Mouse (Mus musculus) liver, embryonic 18 days (tissue): ENCODE data around the gene Olfr912. TPM values are rescaled to one million over a fixed set of nuclear protein-coding genes. Genes with fewer than 3 reads are reported as not detected.

ENCODE experiments used
- polyA plus RNA-seq: library from polyadenylated mRNA; depleted of rRNA; stranded (reverse); fragments of >200 nt; gene quantifications from 2 replicates; pipeline ENCODE4 v1.2.3, GENCODE M21; 2012; rRNA removed

The Olfr912 gene
- not detected in 2 replicates for polyA plus RNA-seq

DNA sequence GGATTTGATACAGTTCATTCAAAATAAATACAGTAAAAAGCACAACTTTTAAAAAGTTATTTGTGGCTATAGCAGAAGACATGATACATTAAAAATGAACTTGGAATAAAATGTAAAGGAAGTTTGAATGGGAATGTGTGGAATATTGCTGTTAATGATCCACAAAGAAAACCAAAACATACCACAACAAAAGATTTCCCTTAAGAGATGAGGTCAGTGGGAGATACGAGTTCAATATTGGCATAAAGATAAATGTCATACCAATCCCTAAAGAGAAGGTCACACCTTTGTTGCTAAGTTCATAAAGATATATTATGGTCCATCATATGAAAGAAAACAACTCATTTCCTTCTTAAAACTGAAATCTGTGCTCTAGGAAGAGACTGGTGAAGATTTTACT lies at the start of gene Olfr912:
TSS of gene Olfr912 (plus strand) at position 301 of the 400 bp plus-strand sequence.

GRCm38 (mm10) chr9:38537549-38537948 lies 42.4 kb upstream of the Olfr912 start, which contains the start of gene Olfr910:
Olfr910 (plus strand) TSS chr9:38537849.

DNA sequence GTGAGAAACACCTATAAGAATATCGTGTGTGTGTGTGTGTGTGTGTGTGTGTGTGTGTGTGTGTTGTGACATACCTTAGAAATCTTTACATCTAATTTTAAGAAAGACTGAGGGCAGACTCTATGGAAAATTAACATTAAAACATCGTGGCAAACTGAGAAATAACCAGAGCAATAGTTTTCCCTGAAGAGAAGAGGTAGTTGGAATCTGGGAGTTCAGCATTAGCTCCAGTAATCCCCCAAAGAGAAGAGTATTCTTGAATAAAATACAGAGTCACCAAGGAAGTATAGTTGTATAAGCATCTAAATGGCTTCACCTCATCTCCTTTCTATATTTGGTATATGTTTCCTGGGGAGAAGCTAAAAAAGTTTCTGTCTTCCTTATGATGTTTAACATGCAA lies 12.5 kb downstream of the Olfr912 start, which contains the start of gene Olfr913:
TSS of gene Olfr913 (plus strand) at position 301 of the 400 bp plus-strand sequence.

GRCm38 (mm10) chr9:38604802-38605201 lies 24.8 kb downstream of the Olfr912 start, which contains the start of gene Olfr914:
Olfr914 (plus strand) TSS chr9:38605102.

Other genes with a start within 250 kb of the Olfr912 start
- gene Olfr898, start 231.8 kb upstream of the Olfr912 start, polyA plus RNA-seq: not detected in 2 replicates
- not detected in 2 replicates for gene Olfr250, start 213.3 kb upstream of the Olfr912 start, polyA plus RNA-seq
- not detected in 2 replicates for gene Olfr251, start 203.1 kb upstream of the Olfr912 start, polyA plus RNA-seq
- not detected in 2 replicates for gene Olfr147, start 178.5 kb upstream of the Olfr912 start, polyA plus RNA-seq
- gene Olfr901, start 150.7 kb upstream of the Olfr912 start, polyA plus RNA-seq: not detected in 2 replicates
- not detected in 2 replicates for gene Olfr902, start 132.5 kb upstream of the Olfr912 start, polyA plus RNA-seq
- gene Olfr904, start 117.0 kb upstream of the Olfr912 start, polyA plus RNA-seq: not detected in 2 replicates
- gene Olfr905, start 109.1 kb upstream of the Olfr912 start, polyA plus RNA-seq: not detected in 2 replicates
- gene Olfr906, start 93.1 kb upstream of the Olfr912 start, polyA plus RNA-seq: not detected in 2 replicates
- not detected in 2 replicates for gene Olfr907, start 84.4 kb upstream of the Olfr912 start, polyA plus RNA-seq
- gene Olfr911-ps1, start 58.6 kb upstream of the Olfr912 start, polyA plus RNA-seq: not detected in 2 replicates
- not detected in 2 replicates for gene Olfr910, start 42.3 kb upstream of the Olfr912 start, polyA plus RNA-seq
- gene Olfr913, start 12.6 kb downstream of the Olfr912 start, polyA plus RNA-seq: not detected in 2 replicates
- not detected in 2 replicates for gene Olfr914, start 24.9 kb downstream of the Olfr912 start, polyA plus RNA-seq
- gene Olfr916, start 79.7 kb downstream of the Olfr912 start, polyA plus RNA-seq: not detected in 2 replicates
- not detected in 2 replicates for gene Olfr917, start 85.7 kb downstream of the Olfr912 start, polyA plus RNA-seq
- not detected in 2 replicates for gene Olfr918, start 94.4 kb downstream of the Olfr912 start, polyA plus RNA-seq
- gene Olfr919, start 123.5 kb downstream of the Olfr912 start, polyA plus RNA-seq: not detected in 2 replicates
- 7.7 and 7.8 TPM in 2 replicates for gene Vwa5a, start 138.1 kb downstream of the Olfr912 start, polyA plus RNA-seq
- gene Olfr920, start 172.1 kb downstream of the Olfr912 start, polyA plus RNA-seq: 0.08 and 0.09 TPM in 2 replicates
- not detected in 2 replicates for gene Olfr921, start 192.9 kb downstream of the Olfr912 start, polyA plus RNA-seq
- gene Olfr922, start 234.4 kb downstream of the Olfr912 start, polyA plus RNA-seq: not detected in 2 replicates
- gene Olfr923, start 246.4 kb downstream of the Olfr912 start, polyA plus RNA-seq: not detected in 2 replicates